Mouse (Mus musculus) spleen, adult 2 months (tissue): ENCODE data around the gene Sars.

Source experiments
- CTCF ChIP-seq: fragments of 200-500 bp; IDR thresholded peaks from 2 replicates; pipeline ENCODE4 v1.5.1; 2011; ENCODE audit warnings: mild to moderate bottlenecking, inconsistent platforms; ENCODE audit not compliant: insufficient read depth, insufficient read length, insufficient replicate concordance; ENCODE audit errors: extremely low read depth
- POLR2A ChIP-seq: fragments of 200-500 bp; IDR thresholded peaks from 2 replicates; pipeline ENCODE4 v1.6.1; 2011; ENCODE audit warnings: low read depth, low read length, inconsistent platforms

DNA sequence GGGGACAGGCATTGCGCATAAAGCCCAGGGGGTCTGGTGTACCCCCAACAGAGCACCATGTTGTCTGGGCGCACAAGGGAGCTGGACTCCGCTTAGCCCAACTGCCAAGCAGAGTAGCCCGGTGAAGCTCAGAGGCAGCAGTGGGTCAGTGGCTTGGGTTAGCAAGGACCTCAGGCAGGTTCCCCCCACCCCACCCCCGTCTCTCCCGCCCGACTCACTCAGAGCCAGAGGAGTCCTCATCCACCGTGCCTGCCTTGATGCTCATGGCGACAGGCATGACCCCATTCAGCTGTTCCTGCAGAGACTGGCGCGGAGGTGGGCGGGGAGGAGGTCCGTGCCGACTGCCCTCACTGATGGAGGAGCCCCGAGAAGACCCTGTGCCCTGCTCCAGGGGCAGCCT is 52.2 kb downstream of the Sars start:
- TF ChIP-seq POLR2A (no peak), CTCF (no peak)
